Mouse (Mus musculus) E14TG2a.4 (cell line): Measurements from ENCODE around the gene Hcrtr1.

ENCODE experiments used
- H3K27me3 ChIP-seq: 2 replicates; pipeline ENCODE4 v1.6.1; 2014; ENCODE audit warnings: low read length, control low read depth; ENCODE audit not compliant: insufficient read depth
- H3K36me3 ChIP-seq: 2 replicates; pipeline ENCODE4 v1.6.1; 2014; ENCODE audit warnings: low read length, control low read depth; ENCODE audit not compliant: insufficient read depth
- H3K4me1 ChIP-seq: replicated peaks from 2 replicates; pipeline ENCODE4 v1.6.1; 2014; ENCODE audit warnings: low read depth, low read length, control low read depth
- H3K4me3 ChIP-seq: replicated peaks from 2 replicates; pipeline ENCODE4 v1.5.1; 2014; ENCODE audit warnings: mild to moderate bottlenecking, low read length
- H3K9me3 ChIP-seq: 2 replicates; pipeline ENCODE4 v1.6.1; 2014; ENCODE audit warnings: low read length, control low read depth
- CTCF ChIP-seq: conservative IDR thresholded peaks from 2 replicates; pipeline ENCODE4 v1.5.1; 2014; ENCODE audit warnings: low read length
- NANOG ChIP-seq: IDR thresholded peaks from 2 replicates; pipeline ENCODE4 v1.6.1; 2014; ENCODE audit warnings: borderline replicate concordance, low read length, mixed read lengths
- POU5F1 ChIP-seq: IDR thresholded peaks from 2 replicates; pipeline ENCODE4 v1.6.1; 2014; ENCODE audit warnings: low read length, borderline replicate concordance

The Hcrtr1 gene

DNA sequence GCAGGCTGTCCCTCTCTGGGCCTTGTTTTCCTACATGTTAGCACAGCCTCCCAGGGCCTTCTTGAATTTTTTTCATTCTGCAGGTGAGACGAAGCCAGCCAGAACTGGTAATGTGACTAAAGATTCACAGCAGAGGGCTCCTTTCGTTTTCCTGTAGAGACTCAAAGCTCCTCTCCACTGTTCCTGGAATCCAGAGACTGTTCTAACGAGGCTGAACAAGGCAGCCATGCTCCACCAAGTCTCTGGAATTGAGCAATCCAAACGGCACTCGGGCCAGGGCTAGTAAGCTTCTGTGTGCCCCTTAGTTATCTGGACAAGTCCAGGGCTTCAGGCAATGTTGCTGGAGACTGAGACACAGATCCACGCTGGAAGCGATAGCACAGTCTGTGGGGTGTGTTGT, 38.4 kb upstream of the Hcrtr1 start:
- no peaks in the 10 kb centered on the region for H3K9me3 ChIP-seq
- peaks cover 74% of the 10 kb centered on the region for H3K27me3 ChIP-seq
- no peak overlapping the region for H3K4me3 ChIP-seq
- no peaks in the 10 kb centered on the region for H3K36me3 ChIP-seq
- peaks cover 54% of the 10 kb centered on the region for H3K4me1 ChIP-seq
- TF ChIP-seq NANOG (no peak), CTCF (no peak), POU5F1 (no peak)

DNA sequence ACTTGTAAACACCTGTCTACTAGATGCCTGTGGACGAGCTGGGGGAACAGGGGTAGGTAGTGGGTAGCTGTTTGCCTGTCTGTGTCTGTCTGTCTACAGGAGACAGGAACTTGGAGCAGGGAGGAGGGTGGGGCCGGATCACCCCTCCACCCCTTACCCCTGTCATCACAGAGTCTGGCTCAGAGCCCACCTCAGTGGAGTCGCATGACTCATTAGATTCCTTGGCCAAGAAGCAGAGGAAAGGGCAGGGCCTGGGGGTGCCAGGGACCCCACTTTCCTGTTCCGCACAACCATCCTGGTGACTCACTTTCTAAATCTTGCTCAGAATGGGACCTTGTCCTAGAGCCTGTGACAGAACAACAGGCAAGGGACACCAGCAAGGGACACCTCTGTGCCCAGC, 37.9 kb upstream of the Hcrtr1 start:
- no peak overlapping the region for H3K4me3 ChIP-seq
- TF ChIP-seq NANOG (no peak), CTCF (no peak), POU5F1 (no peak)
- peaks cover 74% of the 10 kb centered on the region for H3K27me3 ChIP-seq
- H3K36me3 ChIP-seq = no peaks in the 10 kb centered on the region
- H3K4me1 ChIP-seq = peaks cover 56% of the 10 kb centered on the region
- H3K9me3 ChIP-seq = no peaks in the 10 kb centered on the region

DNA sequence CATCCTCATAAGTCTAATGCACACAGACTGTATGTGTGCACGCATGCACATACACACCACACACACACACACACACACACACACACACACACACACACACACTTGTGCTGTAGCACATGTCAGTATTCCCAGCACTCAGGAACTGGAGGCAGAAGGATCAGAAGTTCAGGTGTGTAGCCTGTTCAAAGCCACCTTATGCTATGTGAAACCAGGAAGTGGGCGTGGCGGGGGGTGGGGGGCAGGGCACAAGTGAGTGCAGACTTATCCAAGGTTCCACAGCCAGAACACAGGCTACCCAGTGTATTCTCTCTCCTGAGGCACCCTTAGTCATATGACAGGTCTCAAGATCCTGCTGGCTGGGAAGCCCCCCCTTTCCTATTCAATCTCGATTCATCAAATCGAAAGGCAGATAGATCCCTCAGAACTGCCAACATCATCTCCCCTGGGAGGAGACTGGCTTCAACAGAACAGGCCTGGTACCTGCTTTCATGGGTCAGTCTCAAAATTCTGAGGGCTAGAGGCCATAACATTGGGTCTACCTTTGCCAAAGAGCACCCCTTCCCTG, 37.1 kb upstream of the Hcrtr1 start:
- no peak overlapping the region for H3K4me3 ChIP-seq
- H3K36me3 ChIP-seq = no peaks in the 10 kb centered on the region
- H3K27me3 ChIP-seq = peaks cover 72% of the 10 kb centered on the region
- H3K4me1 ChIP-seq = peaks cover 64% of the 10 kb centered on the region
- H3K9me3 ChIP-seq = no peaks in the 10 kb centered on the region
- no peak for TF ChIP-seq NANOG
- TF ChIP-seq POU5F1 = no peak
- no peak for TF ChIP-seq CTCF

DNA sequence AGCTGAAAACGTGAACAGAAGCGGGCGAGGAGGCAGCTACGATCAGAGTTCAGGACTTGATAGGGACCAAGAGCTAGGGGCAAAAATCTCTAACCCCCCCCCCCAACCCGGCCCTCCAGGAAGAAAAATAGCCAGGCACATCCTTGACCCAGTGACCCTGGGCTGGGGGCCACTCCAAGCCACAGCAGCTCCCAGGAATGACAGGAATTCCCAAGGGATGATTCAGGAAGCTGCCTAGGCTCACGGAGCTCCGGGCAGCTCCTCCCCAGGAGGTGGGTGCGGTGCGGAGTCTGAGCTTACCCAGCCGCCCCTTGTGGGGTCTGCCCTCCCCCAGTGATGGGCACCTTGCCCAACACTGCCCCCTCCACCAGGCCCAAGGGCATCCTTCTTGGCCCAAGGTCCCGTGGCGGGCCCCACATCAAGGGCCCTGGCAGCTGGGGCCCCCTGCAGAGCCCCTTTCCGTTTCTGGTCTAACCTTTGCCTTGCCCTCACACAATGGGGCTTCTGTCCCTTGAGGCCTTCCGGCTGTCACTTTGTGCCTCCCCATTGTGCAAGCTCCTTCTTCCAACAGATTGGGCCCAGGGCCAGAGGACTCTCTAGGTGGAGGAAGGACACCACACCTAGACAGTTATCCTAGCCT, 36.0 kb upstream of the Hcrtr1 start, which contains the start of gene Tinagl1:
Gene Tinagl1, minus strand, starts transcription at position 51 of the 640 bp plus-strand sequence.
- no peak for TF ChIP-seq NANOG
- TF ChIP-seq CTCF = no peak
- no peak for TF ChIP-seq POU5F1
- Histone ChIP-seq H3K4me1 (peaks cover 64% of the 10 kb centered on the region), H3K4me3 (peak within 1 kb of the TSS; percentile 66), H3K36me3 (no peaks in the 10 kb centered on the region), H3K27me3 (peaks cover 74% of the 10 kb centered on the region), H3K9me3 (no peaks in the 10 kb centered on the region)

DNA sequence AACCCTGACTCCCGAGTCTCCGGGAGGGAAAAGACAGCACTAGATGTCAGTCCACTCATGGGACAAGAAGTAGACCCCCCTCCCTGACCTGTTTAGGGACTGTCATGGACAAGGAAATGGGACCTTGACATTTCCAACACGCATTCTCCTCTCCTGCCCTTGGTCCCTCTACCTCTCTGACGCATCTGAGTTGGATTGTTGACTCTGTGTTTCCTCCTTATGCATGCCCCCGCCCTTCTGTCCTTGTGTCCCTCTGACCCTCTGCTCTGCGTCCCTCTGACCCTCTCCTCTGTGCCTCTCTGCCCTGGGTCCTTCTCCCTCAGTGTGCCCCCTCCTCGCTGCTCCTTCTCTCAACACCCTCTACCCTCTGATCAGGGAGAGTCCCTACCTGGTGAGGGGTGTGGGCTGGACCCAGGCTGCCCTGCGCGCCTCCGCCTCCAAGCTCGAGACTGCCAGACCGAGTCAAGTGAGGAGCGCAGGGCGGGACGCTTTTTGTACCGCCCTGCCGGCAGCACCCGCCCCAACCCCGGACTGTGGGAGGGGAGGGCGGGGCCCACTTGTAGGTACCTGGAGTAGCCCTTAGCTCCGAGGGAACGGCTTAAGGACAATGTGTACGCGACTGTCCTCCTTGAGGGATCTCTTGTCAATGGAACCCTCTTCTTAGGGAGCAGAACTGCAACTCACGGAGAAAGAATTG, 35.3 kb upstream of the Hcrtr1 start:
- Histone ChIP-seq H3K4me3 (peak overlapping the region; percentile 66), H3K4me1 (peaks cover 70% of the 10 kb centered on the region), H3K27me3 (peaks cover 71% of the 10 kb centered on the region), H3K9me3 (no peaks in the 10 kb centered on the region), H3K36me3 (no peaks in the 10 kb centered on the region)
- TF ChIP-seq CTCF (no peak), POU5F1 (no peak), NANOG (no peak)

DNA sequence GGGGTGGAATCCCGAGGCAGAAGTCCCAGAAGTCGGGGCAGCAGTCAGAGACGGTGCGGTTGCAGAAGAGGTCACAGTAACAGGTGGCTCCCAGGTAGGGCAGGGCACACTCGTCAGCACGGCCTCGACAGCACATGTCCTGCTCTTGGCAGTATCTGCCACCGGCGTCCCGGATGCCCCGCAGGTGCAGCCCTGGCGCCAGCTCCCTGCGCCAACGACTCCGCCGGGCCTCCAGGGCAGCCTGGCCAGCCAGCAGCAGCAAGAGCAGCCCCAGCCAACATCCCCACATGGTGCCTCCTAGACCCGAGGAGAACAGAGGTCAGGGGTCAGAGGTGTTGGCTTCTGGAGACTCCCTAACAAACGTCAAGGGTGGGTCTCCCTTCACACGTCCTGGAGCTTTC, 34.8 kb upstream of the Hcrtr1 start:
- no peak for TF ChIP-seq NANOG
- TF ChIP-seq CTCF = no peak
- Histone ChIP-seq H3K27me3 (peaks cover 73% of the 10 kb centered on the region), H3K4me3 (peak overlapping the region; percentile 66), H3K4me1 (peaks cover 76% of the 10 kb centered on the region), H3K36me3 (no peaks in the 10 kb centered on the region), H3K9me3 (no peaks in the 10 kb centered on the region)

DNA sequence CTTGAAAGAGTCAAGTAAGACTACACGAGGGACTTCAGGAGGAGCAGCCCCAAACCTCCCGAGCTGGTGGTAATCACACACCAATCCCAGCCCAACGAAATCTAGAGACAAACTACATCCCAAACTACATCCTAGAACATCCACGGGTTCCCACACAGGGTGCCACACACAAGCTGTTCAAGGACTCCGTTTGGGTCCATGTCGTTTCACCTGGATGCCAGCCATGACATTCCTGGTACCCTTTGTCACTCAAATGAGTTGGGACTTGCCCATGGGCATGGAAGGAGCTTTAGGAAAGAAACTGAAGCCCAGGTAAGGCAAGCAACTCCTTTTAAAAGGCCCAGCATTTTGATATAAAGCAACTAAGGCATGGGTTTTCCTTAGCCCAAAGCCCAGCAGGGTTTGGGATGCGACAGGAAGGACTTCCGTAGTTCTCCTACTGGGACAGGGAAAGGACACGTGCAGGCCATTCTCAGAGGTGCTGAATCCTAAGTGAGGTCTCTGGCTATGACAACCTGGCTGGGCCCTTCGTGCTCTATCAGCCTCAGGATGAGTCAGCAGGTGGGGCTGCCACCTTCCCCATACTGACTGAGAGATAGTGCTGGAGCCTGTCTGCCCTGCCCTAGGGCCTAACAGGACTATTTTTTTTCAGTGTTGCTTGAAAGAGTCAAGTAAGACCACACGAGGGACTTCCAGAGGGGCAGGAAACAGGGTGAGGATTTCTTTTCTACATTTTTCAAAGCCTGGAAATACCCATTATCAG, 34.1 kb upstream of the Hcrtr1 start:
- peak overlapping the region; percentile 66 for H3K4me3 ChIP-seq
- no peak for TF ChIP-seq NANOG
- TF ChIP-seq POU5F1 = no peak
- no peak for TF ChIP-seq CTCF
- H3K4me1 ChIP-seq = peaks cover 83% of the 10 kb centered on the region
- peaks cover 77% of the 10 kb centered on the region for H3K27me3 ChIP-seq
- no peaks in the 10 kb centered on the region for H3K36me3 ChIP-seq
- no peaks in the 10 kb centered on the region for H3K9me3 ChIP-seq

DNA sequence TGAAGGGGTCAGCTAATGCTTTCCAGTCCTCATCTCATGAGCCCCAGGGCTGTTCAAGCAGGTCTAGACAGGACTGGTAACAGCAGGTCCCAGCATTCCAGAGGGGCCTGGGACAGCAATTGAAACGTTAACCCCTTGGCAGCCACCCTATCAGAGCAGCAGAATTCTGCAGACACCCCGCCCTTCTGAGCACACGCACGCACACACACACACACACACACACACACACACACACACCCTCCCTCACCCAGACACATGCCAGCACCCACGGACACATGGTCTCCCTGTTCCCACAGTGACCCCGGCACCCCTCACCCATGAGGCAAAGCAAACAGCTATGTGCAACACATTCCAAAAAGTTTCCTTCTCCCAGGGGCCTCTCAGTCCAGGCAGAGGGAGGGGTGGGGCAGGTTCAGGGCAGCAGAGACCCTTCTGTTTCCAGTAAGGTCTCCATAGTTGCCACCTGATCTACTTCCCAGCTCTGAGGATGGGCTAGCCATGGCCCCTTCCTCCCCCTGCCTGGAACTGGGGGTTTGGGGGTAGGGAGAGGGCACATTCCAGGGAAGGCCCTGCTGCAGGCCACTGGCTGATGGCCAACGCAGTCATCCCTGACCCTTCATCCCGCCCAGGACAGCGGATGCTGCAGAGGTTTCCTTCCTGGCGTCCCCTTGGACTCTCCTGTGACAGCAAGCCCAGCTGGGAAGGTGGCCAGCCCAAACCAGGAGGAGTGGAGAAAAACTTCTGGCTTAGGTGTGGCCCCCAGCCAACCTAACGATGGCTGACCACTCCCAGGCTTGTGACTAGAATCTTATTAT, 33.0 kb upstream of the Hcrtr1 start:
- TF ChIP-seq NANOG (no peak), CTCF (no peak), POU5F1 (no peak)
- Histone ChIP-seq H3K36me3 (no peaks in the 10 kb centered on the region), H3K27me3 (peaks cover 81% of the 10 kb centered on the region), H3K4me3 (no peak overlapping the region), H3K4me1 (peaks cover 86% of the 10 kb centered on the region), H3K9me3 (no peaks in the 10 kb centered on the region)
